9 mouse cellular contexts compared by ENCODE assay signal in genomic region chr1:161214465-161214864, GRCm38 (mm10). TPM values are rescaled to one million over a fixed set of nuclear protein-coding genes. Genes with fewer than 3 reads are reported as not detected.
DNase-seq lines count a peak whose midpoint lies in the region; ATAC-seq and TF ChIP-seq lines count a peak whose summit lies in the region.
"Had no signal": no experiment of that assay in that cellular context is flagged by ENCODE, and none has a peak within 500 bp of the region (broad histone marks: within the 10 kb centered on the region; RNA-seq: fewer than 3 reads in every experiment).

No protein-coding gene starts in this region.

- H3K36me3 ChIP-seq in kidney, adult 2 months (ENCODE audit: control insufficient read depth, insufficient read depth, low read length) = no peaks in the 10 kb centered on the region
- H3K36me3 ChIP-seq in G1E (replicated peaks) = no peaks in the 10 kb centered on the region
- no peaks in the 10 kb centered on the region for H3K36me3 ChIP-seq in intestine, embryonic 16.5 days (ENCODE audit: control insufficient read depth, insufficient read depth, low read length)
- H3K36me3 ChIP-seq: lung, embryonic 15.5 days had no signal

- DNase-seq in kidney, adult 2 months = peak; percentile 35
- DNase-seq in kidney, adult 11 months = no peak
- DNase-seq in G1E (ENCODE audit: low spot score) = no peak
- no peak for DNase-seq in ovary, adult 18-20 months (ENCODE audit: low spot score)
- no peak for DNase-seq in left cerebral cortex, postnatal 25 days (ENCODE audit: low spot score in 2 of 2)

- intact Hi-C loops in left cerebral cortex, postnatal 25 days (cut with DNase I) = loop anchor here (2.0 to 10.0 kb wide), 2 partner anchors 72 to 520 kb away; no protein-coding TSS in a partner anchor

- ATAC-seq in G1E (ENCODE audit: extremely low read depth, insufficient number of reproducible peaks, low FRiP score, poor library complexity, severe bottlenecking) = no peak
- ATAC-seq in common myeloid progenitor, adult 5-6 weeks (replicated peaks; ENCODE audit: low read depth, poor library complexity, severe bottlenecking) = peak; percentile 69; the same call in 1 of the 2 replicates
- peak; percentile 67; the same call in 1 of the 2 replicates for ATAC-seq in neutrophil, adult 5-6 weeks (ENCODE audit: extremely low read depth, insufficient number of reproducible peaks, low FRiP score, poor library complexity, severe bottlenecking)
- no peak for ATAC-seq in intestine, embryonic 16.5 days

- TF ChIP-seq CTCF in kidney, adult 2 months (conservative IDR thresholded peaks at IDR 0.05; ENCODE audit: insufficient read depth, insufficient read length, low read depth, low read length) = peak; percentile 75
- peak; percentile 53 for TF ChIP-seq CTCF in G1E (IDR thresholded peaks at IDR 0.05; ENCODE audit: low read depth, low read length)

- H3K4me2 ChIP-seq in intestine, embryonic 16.5 days (ENCODE audit: low read depth, low read length) = no peak overlapping the region
- H3K4me2 ChIP-seq: lung, embryonic 15.5 days had no signal

- no peak overlapping the region for H3K27ac ChIP-seq in kidney, adult 2 months (ENCODE audit: insufficient read depth, low read depth, low read length)
- no peak overlapping the region for H3K27ac ChIP-seq in intestine, embryonic 16.5 days (ENCODE audit: low read length)
- H3K27ac ChIP-seq: lung, embryonic 15.5 days had no signal

- H3K27me3 ChIP-seq in kidney, adult 2 months (replicated peaks; ENCODE audit: control insufficient read depth, insufficient read depth, low read length) = no peaks in the 10 kb centered on the region
- H3K27me3 ChIP-seq in G1E (ENCODE audit: insufficient read depth, low read length) = peaks cover 16% of the 10 kb centered on the region
- H3K27me3 ChIP-seq in intestine, embryonic 16.5 days (replicated peaks; ENCODE audit: control insufficient read depth, insufficient read depth, low read length) = no peaks in the 10 kb centered on the region
- H3K27me3 ChIP-seq: lung, embryonic 15.5 days had no signal

- no peak overlapping the region for H3K4me3 ChIP-seq in kidney, adult 2 months (ENCODE audit: insufficient read depth, low read depth, low read length)
- H3K4me3 ChIP-seq in G1E (ENCODE audit: low read depth, low read length) = no peak overlapping the region
- H3K4me3 ChIP-seq in intestine, embryonic 16.5 days (ENCODE audit: low read length) = no peak overlapping the region
- H3K4me3 ChIP-seq: lung, embryonic 15.5 days had no signal

- no peaks in the 10 kb centered on the region for H3K4me1 ChIP-seq in kidney, adult 2 months (ENCODE audit: control insufficient read depth, insufficient read depth, low read length)
- peaks cover 3% of the 10 kb centered on the region; the same call in 1 of the 2 replicates for H3K4me1 ChIP-seq in G1E (ENCODE audit: insufficient read depth, low read depth, low read length)
- no peaks in the 10 kb centered on the region for H3K4me1 ChIP-seq in intestine, embryonic 16.5 days (ENCODE audit: control insufficient read depth, insufficient read depth, low read length)
- H3K4me1 ChIP-seq: lung, embryonic 15.5 days had no signal

- H3K9ac ChIP-seq in intestine, embryonic 16.5 days (ENCODE audit: low read depth, low read length) = no peak overlapping the region
- H3K9ac ChIP-seq: lung, embryonic 15.5 days had no signal

- H3K9me3 ChIP-seq in G1E (replicated peaks) = no peaks in the 10 kb centered on the region
- no peaks in the 10 kb centered on the region for H3K9me3 ChIP-seq in intestine, embryonic 16.5 days (ENCODE audit: control insufficient read depth, low read length)
- H3K9me3 ChIP-seq: lung, embryonic 15.5 days had no signal

- 33% methylated on average over 4 of the region's 4 CpGs for WGBS in kidney, adult 2 months
- WGBS in intestine, embryonic 16.5 days = 27% methylated on average over 4 of the region's 4 CpGs

- TF ChIP-seq POLR2A in kidney, adult 2 months (IDR thresholded peaks at IDR 0.05; ENCODE audit: low read depth, low read length) = no peak

RNA-seq across cellular contexts. Expression of gene Prdx6, which starts 36.6 kb away (rescaled TPM):
- polyA plus RNA-seq in kidney, adult 2 months (2012; rRNA removed) = 116 and 186 TPM in 2 replicates
- total RNA-seq in G1E (2014; fragmentation: Nextera tagmentation) = 255 and 275 TPM in 2 replicates
- 560 and 599 TPM in 2 replicates for total RNA-seq in G1E (2017)
- 37.6 and 51.6 TPM in 2 replicates for polyA plus RNA-seq in G1E (2012)
- 389 and 411 TPM in 2 replicates for total RNA-seq in common myeloid progenitor, adult 5-6 weeks (2017)
- total RNA-seq in neutrophil, adult 5-6 weeks (2017) = 87.8 and 99.7 TPM in 2 replicates
- polyA plus RNA-seq in intestine, embryonic 16.5 days (2015; fragmentation: Nextera tagmentation; extraction: Ambion mirVana) = 488 and 543 TPM in 2 replicates
- 100 to 1,000 TPM; 321 to 335 TPM for total RNA-seq in left cerebral cortex, postnatal 25 days (2021)

RNA-seq across cellular contexts. Expression of gene Tex50, which starts 55.4 kb away (rescaled TPM):
- not detected in 2 replicates for polyA plus RNA-seq in kidney, adult 2 months (2012; rRNA removed)
- total RNA-seq in G1E (2014; fragmentation: Nextera tagmentation) (not detected in 2 replicates), G1E (2017) (0.23 TPM in 1 of 2 replicates, not detected in the other)
- not detected in 2 replicates for polyA plus RNA-seq in G1E (2012)
- total RNA-seq in common myeloid progenitor, adult 5-6 weeks (2017) = not detected in 2 replicates
- not detected in 2 replicates for total RNA-seq in neutrophil, adult 5-6 weeks (2017)
- not detected in 2 replicates for polyA plus RNA-seq in intestine, embryonic 16.5 days (2015; fragmentation: Nextera tagmentation; extraction: Ambion mirVana)
- not detected for total RNA-seq in left cerebral cortex, postnatal 25 days (2021)
- polyA plus RNA-seq: lung, embryonic 15.5 days had no signal

Comparison
In these comparisons a context has a peak if more than half of its experiments do, and no peak if none do; other contexts are left out.
1. ATAC-seq: peak in common myeloid progenitor, adult 5-6 weeks (single experiment) and neutrophil, adult 5-6 weeks (single experiment); none in G1E (single experiment) and intestine, embryonic 16.5 days (single experiment).